In the genomic region with DNA sequence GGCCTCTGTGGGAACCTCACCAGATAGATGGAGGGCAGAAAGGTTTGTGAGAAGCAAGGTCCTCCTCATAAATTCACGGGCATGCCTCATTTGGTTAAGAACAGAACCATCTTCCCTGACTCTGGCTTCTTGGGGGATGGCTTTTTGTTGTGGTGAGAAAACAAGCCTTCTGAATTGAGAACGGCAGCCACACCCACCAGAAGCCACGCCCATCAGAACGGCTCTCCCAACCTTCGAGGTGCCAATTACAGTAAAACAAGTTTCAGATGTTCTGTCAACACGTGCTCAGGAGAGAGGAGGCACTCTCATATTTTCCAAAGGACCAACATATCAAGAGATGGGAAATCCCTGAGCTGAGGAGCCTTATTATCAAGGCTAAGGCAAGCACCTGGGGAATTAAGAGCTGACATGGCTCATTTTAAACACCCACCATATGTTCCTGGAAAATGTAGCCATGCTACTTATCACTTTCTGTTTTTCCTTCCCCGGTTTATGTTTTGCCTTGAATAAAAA, we compare ENCODE assay signal across 17 mouse cellular contexts.
DNase-seq lines count a peak whose midpoint lies in the region; ATAC-seq and TF ChIP-seq lines count a peak whose summit lies in the region.
"Had no signal": no experiment of that assay in that cellular context is flagged by ENCODE, and none has a peak within 500 bp of the region (broad histone marks: within the 10 kb centered on the region; RNA-seq: fewer than 3 reads in every experiment).

No protein-coding gene starts in this region.

- 0 out of 2 replicates have a peak overlapping the region, but pooled peaks have one; percentile 8 for H3K27ac ChIP-seq in heart, embryonic 15.5 days
- H3K27ac ChIP-seq in heart, adult 2 months = no peak overlapping the region
- H3K27ac ChIP-seq in midbrain, embryonic 16.5 days (ENCODE audit: low read length) = 0 out of 2 replicates have a peak overlapping the region, but pooled peaks have one; percentile 4
- no peak overlapping the region for H3K27ac ChIP-seq in midbrain, embryonic 13.5 days
- H3K27ac ChIP-seq in limb, embryonic 12.5 days = no peak overlapping the region
- H3K27ac ChIP-seq: midbrain, embryonic 15.5 days had no signal

- peaks cover 26% of the 10 kb centered on the region for H3K4me1 ChIP-seq in heart, embryonic 15.5 days (replicated peaks)
- no peaks in the 10 kb centered on the region for H3K4me1 ChIP-seq in heart, adult 2 months (ENCODE audit: control insufficient read depth, insufficient read depth, low read length)
- no peaks in the 10 kb centered on the region for H3K4me1 ChIP-seq in midbrain, embryonic 16.5 days (ENCODE audit: control insufficient read depth, insufficient read depth, low read length)
- H3K4me1 ChIP-seq in midbrain, embryonic 13.5 days (replicated peaks) = no peaks in the 10 kb centered on the region; the same call in 1 of the 2 replicates
- peaks cover 6% of the 10 kb centered on the region for H3K4me1 ChIP-seq in limb, embryonic 12.5 days (replicated peaks)
- H3K4me1 ChIP-seq: megakaryocyte, embryonic 14.5 days had no signal

- TF ChIP-seq CTCF in heart, adult 2 months (IDR thresholded peaks at IDR 0.05) = no peak

- 25% methylated on average over 7 of the region's 7 CpGs for WGBS in heart, embryonic 15.5 days
- 28% methylated on average over 7 of the region's 7 CpGs for WGBS in heart, adult 2 months
- 49% methylated on average over 7 of the region's 7 CpGs for WGBS in midbrain, embryonic 16.5 days
- WGBS in midbrain, embryonic 13.5 days = 45% methylated on average over 7 of the region's 7 CpGs
- 21% methylated on average over 7 of the region's 7 CpGs for WGBS in limb, embryonic 12.5 days

- H3K36me3 ChIP-seq in heart, embryonic 15.5 days = 0 out of 2 replicates have a peak, but pooled peaks cover 7% of the 10 kb centered on the region
- no peaks in the 10 kb centered on the region for H3K36me3 ChIP-seq in heart, adult 2 months (ENCODE audit: control insufficient read depth, insufficient read depth, low read length)
- no peaks in the 10 kb centered on the region for H3K36me3 ChIP-seq in midbrain, embryonic 16.5 days (ENCODE audit: control insufficient read depth, insufficient read depth, low read length)
- H3K36me3 ChIP-seq in midbrain, embryonic 13.5 days = no peaks in the 10 kb centered on the region
- no peaks in the 10 kb centered on the region for H3K36me3 ChIP-seq in limb, embryonic 12.5 days
- H3K36me3 ChIP-seq: G1E; midbrain, embryonic 15.5 days had no signal

- H3K9me3 ChIP-seq in heart, embryonic 15.5 days (replicated peaks) = no peaks in the 10 kb centered on the region
- no peaks in the 10 kb centered on the region for H3K9me3 ChIP-seq in midbrain, embryonic 16.5 days (replicated peaks; ENCODE audit: control insufficient read depth, low read length, poor library complexity, severe bottlenecking)
- H3K9me3 ChIP-seq in midbrain, embryonic 13.5 days = no peaks in the 10 kb centered on the region
- H3K9me3 ChIP-seq in limb, embryonic 12.5 days = no peaks in the 10 kb centered on the region
- H3K9me3 ChIP-seq: midbrain, embryonic 15.5 days had no signal

- ATAC-seq in heart, embryonic 15.5 days (replicated peaks; ENCODE audit: insufficient number of reproducible peaks, insufficient read depth, low FRiP score, low read depth) = no peak
- ATAC-seq in midbrain, embryonic 16.5 days = no peak
- no peak for ATAC-seq in midbrain, embryonic 13.5 days
- ATAC-seq in limb, embryonic 12.5 days (ENCODE audit: insufficient number of reproducible peaks, insufficient read depth, low FRiP score, low TSS enrichment, low read depth) = no peak
- ATAC-seq: liver, postnatal 0 days had no signal

- no peaks in the 10 kb centered on the region for H3K79me2 ChIP-seq in heart, adult 2 months (replicated peaks; ENCODE audit: control insufficient read depth, insufficient read depth, low read length)

- no peaks in the 10 kb centered on the region for H3K27me3 ChIP-seq in heart, embryonic 15.5 days
- no peaks in the 10 kb centered on the region for H3K27me3 ChIP-seq in heart, adult 2 months (ENCODE audit: control insufficient read depth, insufficient read depth, low read length)
- H3K27me3 ChIP-seq in midbrain, embryonic 16.5 days (ENCODE audit: control insufficient read depth, insufficient read depth, low read depth, low read length) = no peaks in the 10 kb centered on the region
- no peaks in the 10 kb centered on the region for H3K27me3 ChIP-seq in midbrain, embryonic 13.5 days
- no peaks in the 10 kb centered on the region for H3K27me3 ChIP-seq in limb, embryonic 12.5 days
- H3K27me3 ChIP-seq: megakaryocyte, embryonic 14.5 days; midbrain, embryonic 15.5 days had no signal

- DNase-seq in heart, adult 2 months = no peak
- DNase-seq in WW6 (ENCODE audit: low read depth, low spot score) = peak; percentile 13
- no peak for DNase-seq in embryo, embryonic 11 days
- DNase-seq: cerebellum, adult 8-10 months; forebrain, postnatal 0 days; gastrocnemius, postnatal 36 days; kidney, adult 11 months; liver, postnatal 0 days; right cerebral cortex, postnatal 25 days; thymus, postnatal 4 days had no signal

- no peak overlapping the region for H3K4me2 ChIP-seq in heart, embryonic 15.5 days
- H3K4me2 ChIP-seq in midbrain, embryonic 16.5 days (ENCODE audit: low read length) = no peak overlapping the region
- no peak overlapping the region for H3K4me2 ChIP-seq in midbrain, embryonic 13.5 days (replicated peaks)
- H3K4me2 ChIP-seq in limb, embryonic 12.5 days = peak overlapping the region; percentile 20
- H3K4me2 ChIP-seq: midbrain, embryonic 15.5 days had no signal

- H3K4me3 ChIP-seq in heart, embryonic 15.5 days = no peak overlapping the region
- H3K4me3 ChIP-seq in heart, adult 2 months = no peak overlapping the region
- no peak overlapping the region for H3K4me3 ChIP-seq in midbrain, embryonic 16.5 days (ENCODE audit: low read depth, low read length)
- H3K4me3 ChIP-seq in midbrain, embryonic 13.5 days (replicated peaks) = no peak overlapping the region
- no peak overlapping the region for H3K4me3 ChIP-seq in limb, embryonic 12.5 days (replicated peaks)
- H3K4me3 ChIP-seq: megakaryocyte, embryonic 14.5 days; midbrain, embryonic 15.5 days had no signal

- intact Hi-C loops in heart, adult 2 months (cut with DNase I) = no loop called here

- H3K9ac ChIP-seq in heart, embryonic 15.5 days = no peak overlapping the region
- no peak overlapping the region for H3K9ac ChIP-seq in heart, adult 2 months (ENCODE audit: low read depth, low read length)
- H3K9ac ChIP-seq in midbrain, embryonic 16.5 days (ENCODE audit: low read depth, low read length) = no peak overlapping the region
- H3K9ac ChIP-seq in midbrain, embryonic 13.5 days (replicated peaks) = no peak overlapping the region
- H3K9ac ChIP-seq in limb, embryonic 12.5 days (replicated peaks) = no peak overlapping the region
- H3K9ac ChIP-seq: forebrain, postnatal 0 days; liver, postnatal 0 days; midbrain, embryonic 15.5 days had no signal

- no peak for TF ChIP-seq EP300 in heart, adult 2 months (IDR thresholded peaks at IDR 0.05; ENCODE audit: insufficient read depth, low read depth, low read length)

- TF ChIP-seq POLR2A in heart, adult 2 months (IDR thresholded peaks at IDR 0.05; ENCODE audit: insufficient read depth, low read depth, low read length) = no peak

Comparison
In these comparisons a context has a peak if more than half of its experiments do, and no peak if none do; other contexts are left out.
1. H3K27ac ChIP-seq: peak in heart, embryonic 15.5 days (single experiment) and midbrain, embryonic 16.5 days (single experiment); none in heart, adult 2 months (single experiment), midbrain, embryonic 13.5 days (single experiment) and limb, embryonic 12.5 days (single experiment).